Mouse (Mus musculus): ENCODE measurements around the gene Tmem29. TPM values are rescaled to one million over a fixed set of nuclear protein-coding genes. Genes with fewer than 3 reads are reported as not detected.
"Not testable (repeated sequence)": the region's sequence is repeated elsewhere in the genome, so short reads cannot be mapped to it uniquely, and the experiment has no call there.

The Tmem29 gene
- polyA plus RNA-seq, 1 experiment from 2014 or later: 20.5 TPM

- Histone ChIP-seq H3K36me3 (ENCODE audit: insufficient read depth, low read length) (no peaks in the 10 kb centered on the region), H3K4me1 (ENCODE audit: insufficient read depth, low read depth, low read length) (no peaks in the 10 kb centered on the region), H3K27me3 (replicated peaks; ENCODE audit: insufficient read depth, low read length) (no peaks in the 10 kb centered on the region), H3K4me2 (replicated peaks; ENCODE audit: low read depth, low read length) (no peak overlapping the region), H3K4me3 (ENCODE audit: low read depth, low read length) (no peak overlapping the region), H3K9me3 (ENCODE audit: low read length) (no peaks in the 10 kb centered on the region), H3K27ac (ENCODE audit: low read length) (no peak overlapping the region), H3K9ac (replicated peaks; ENCODE audit: low read depth) (no peak overlapping the region)
- DNase-seq (ENCODE audit: low spot score): no peak
- no peak for TF ChIP-seq EP300 (IDR thresholded peaks at IDR 0.05)
- no peak for TF ChIP-seq CTCF (IDR thresholded peaks at IDR 0.05)
- no peak for ATAC-seq
- 66% methylated on average over 2 of the region's 2 CpGs for WGBS
Measured at GRCm38 (mm10) chrX:150468266-150468665, 9.3 kb upstream of the Tmem29 start.

GRCm38 (mm10) chrX:150466817-150467216 lies 7.9 kb upstream of the Tmem29 start:
- H3K4me3 ChIP-seq (ENCODE audit: low read depth, low read length); H3K9ac ChIP-seq (replicated peaks; ENCODE audit: low read depth); H3K4me1 ChIP-seq (ENCODE audit: insufficient read depth, low read depth, low read length); H3K27me3 ChIP-seq (replicated peaks; ENCODE audit: insufficient read depth, low read length); H3K27ac ChIP-seq (ENCODE audit: low read length); DNase-seq (ENCODE audit: low spot score); H3K4me2 ChIP-seq (replicated peaks; ENCODE audit: low read depth, low read length); ATAC-seq; H3K9me3 ChIP-seq (ENCODE audit: low read length); H3K36me3 ChIP-seq (ENCODE audit: insufficient read depth, low read length): not testable (repeated sequence)
- 44% methylated on average over 8 of the region's 8 CpGs for WGBS

- no peak overlapping the region for H3K4me2 ChIP-seq (replicated peaks; ENCODE audit: low read depth, low read length)
- no peak overlapping the region for H3K27ac ChIP-seq (ENCODE audit: low read length)
- no peaks in the 10 kb centered on the region for H3K27me3 ChIP-seq (replicated peaks; ENCODE audit: insufficient read depth, low read length)
- no peak for TF ChIP-seq EP300 (IDR thresholded peaks at IDR 0.05)
- TF ChIP-seq CTCF (IDR thresholded peaks at IDR 0.05): no peak
- H3K36me3 ChIP-seq (ENCODE audit: insufficient read depth, low read length): no peaks in the 10 kb centered on the region
- DNase-seq (ENCODE audit: low spot score): no peak
- no peaks in the 10 kb centered on the region for H3K4me1 ChIP-seq (ENCODE audit: insufficient read depth, low read depth, low read length)
- H3K9me3 ChIP-seq (ENCODE audit: low read length): no peaks in the 10 kb centered on the region
- H3K9ac ChIP-seq (replicated peaks; ENCODE audit: low read depth): no peak overlapping the region
- WGBS: 43% methylated on average over 2 of the region's 2 CpGs
- ATAC-seq: no peak
- H3K4me3 ChIP-seq (ENCODE audit: low read depth, low read length): no peak overlapping the region
Measured at GRCm38 (mm10) chrX:150460143-150460542, 1.2 kb upstream of the Tmem29 start.

- peak; percentile 43; the same call in 1 of the 2 replicates for ATAC-seq
- H3K27ac ChIP-seq (ENCODE audit: low read length): peak overlapping the region; percentile 44; the same call in 1 of the 2 replicates
- WGBS: 31% methylated on average over 8 of the region's 8 CpGs
Measured at GRCm38 (mm10) chrX:150459411-150459927, 515 bp upstream of the Tmem29 start.

GRCm38 (mm10) chrX:150458136-150458535 lies 818 bp downstream of the Tmem29 start:
- H3K4me1 ChIP-seq (ENCODE audit: insufficient read depth, low read depth, low read length): no peaks in the 10 kb centered on the region
- no peak overlapping the region for H3K9ac ChIP-seq (replicated peaks; ENCODE audit: low read depth)
- H3K36me3 ChIP-seq (ENCODE audit: insufficient read depth, low read length): no peaks in the 10 kb centered on the region
- 36% methylated on average over 3 of the region's 3 CpGs for WGBS
- H3K4me2 ChIP-seq (replicated peaks; ENCODE audit: low read depth, low read length): peak overlapping the region; percentile 22; the same call in 1 of the 2 replicates
- TF ChIP-seq CTCF (IDR thresholded peaks at IDR 0.05) (no peak), EP300 (IDR thresholded peaks at IDR 0.05) (no peak)
- H3K9me3 ChIP-seq (ENCODE audit: low read length): no peaks in the 10 kb centered on the region
- ATAC-seq (no peak), DNase-seq (ENCODE audit: low spot score) (no peak)
- peak overlapping the region; percentile 43; the same call in 1 of the 2 replicates for H3K4me3 ChIP-seq (ENCODE audit: low read depth, low read length)
- no peaks in the 10 kb centered on the region for H3K27me3 ChIP-seq (replicated peaks; ENCODE audit: insufficient read depth, low read length)
- no peak overlapping the region for H3K27ac ChIP-seq (ENCODE audit: low read length)

More at GRCm38 (mm10) chrX:150459411-150459927, 515 bp upstream of the Tmem29 start:
- Histone ChIP-seq H3K27me3 (replicated peaks; ENCODE audit: insufficient read depth, low read length) (no peaks in the 10 kb centered on the region), H3K9ac (replicated peaks; ENCODE audit: low read depth) (no peak overlapping the region), H3K4me2 (replicated peaks; ENCODE audit: low read depth, low read length) (peak overlapping the region; percentile 40), H3K4me1 (ENCODE audit: insufficient read depth, low read depth, low read length) (no peaks in the 10 kb centered on the region), H3K36me3 (ENCODE audit: insufficient read depth, low read length) (no peaks in the 10 kb centered on the region), H3K4me3 (ENCODE audit: low read depth, low read length) (peak overlapping the region; percentile 43), H3K9me3 (ENCODE audit: low read length) (no peaks in the 10 kb centered on the region)
- peak; percentile 43 for DNase-seq (ENCODE audit: low spot score)
- no peak for TF ChIP-seq EP300 (IDR thresholded peaks at IDR 0.05)
- no peak for TF ChIP-seq CTCF (IDR thresholded peaks at IDR 0.05)

- WGBS: 19% methylated on average over 18 of the region's 18 CpGs
- no peak overlapping the region for H3K9ac ChIP-seq (replicated peaks; ENCODE audit: low read depth)
- H3K36me3 ChIP-seq (ENCODE audit: insufficient read depth, low read length): no peaks in the 10 kb centered on the region
- H3K4me1 ChIP-seq (ENCODE audit: insufficient read depth, low read depth, low read length): no peaks in the 10 kb centered on the region
- TF ChIP-seq CTCF (IDR thresholded peaks at IDR 0.05): no peak
- TF ChIP-seq EP300 (IDR thresholded peaks at IDR 0.05): no peak
- no peak overlapping the region for H3K27ac ChIP-seq (ENCODE audit: low read length)
- DNase-seq (ENCODE audit: low spot score) (peak; percentile 82), ATAC-seq (peak; percentile 95)
- H3K27me3 ChIP-seq (replicated peaks; ENCODE audit: insufficient read depth, low read length): no peaks in the 10 kb centered on the region
- H3K4me2 ChIP-seq (replicated peaks; ENCODE audit: low read depth, low read length): peak overlapping the region; percentile 46
- peak overlapping the region; percentile 33 for H3K4me3 ChIP-seq (ENCODE audit: low read depth, low read length)
- no peaks in the 10 kb centered on the region for H3K9me3 ChIP-seq (ENCODE audit: low read length)
Measured at GRCm38 (mm10) chrX:150440505-150441338, 18.2 kb downstream of the Tmem29 start.
